Mouse (Mus musculus): Measurements from ENCODE around the gene Dennd1a. TPM values are rescaled to one million over a fixed set of nuclear protein-coding genes. Genes with fewer than 3 reads are reported as not detected.

Gene Dennd1a
- polyA plus RNA-seq, 1 experiment from 2014 or later: 12.2 TPM

GRCm38 (mm10) chr2:37842719-37843118 is 444.5 kb downstream of the Dennd1a start:
- H3K9ac ChIP-seq (replicated peaks; ENCODE audit: low read depth, low read length): no peak overlapping the region
- ATAC-seq (ENCODE audit: insufficient number of reproducible peaks, insufficient read depth, low FRiP score, low read depth): no peak
- no peak overlapping the region for H3K27ac ChIP-seq (ENCODE audit: low read length)

GRCm38 (mm10) chr2:37842151-37842569 is 445.0 kb downstream of the Dennd1a start:
- 10% methylated on average over 7 of the region's 7 CpGs for WGBS
- ATAC-seq (ENCODE audit: insufficient number of reproducible peaks, insufficient read depth, low FRiP score, low read depth): no peak

More at GRCm38 (mm10) chr2:37842719-37843118, 444.5 kb downstream of the Dennd1a start:
- 41% methylated on average over 4 of the region's 4 CpGs for WGBS
- Histone ChIP-seq H3K27me3 (ENCODE audit: control insufficient read depth, insufficient read depth, low read length) (no peaks in the 10 kb centered on the region), H3K4me1 (ENCODE audit: control insufficient read depth, insufficient read depth, low read length) (peaks cover 14% of the 10 kb centered on the region; the same call in 1 of the 2 replicates), H3K9me3 (ENCODE audit: control insufficient read depth, low read depth, low read length) (no peaks in the 10 kb centered on the region), H3K4me3 (ENCODE audit: low read depth, low read length) (no peak overlapping the region), H3K4me2 (replicated peaks; ENCODE audit: low read depth, low read length) (no peak overlapping the region), H3K36me3 (ENCODE audit: control insufficient read depth, insufficient read depth, low read length) (no peaks in the 10 kb centered on the region; the same call in 1 of the 2 replicates)

GRCm38 (mm10) chr2:37839922-37840321 is 447.3 kb downstream of the Dennd1a start:
- Histone ChIP-seq H3K4me3 (ENCODE audit: low read depth, low read length) (no peak overlapping the region), H3K4me2 (replicated peaks; ENCODE audit: low read depth, low read length) (no peak overlapping the region), H3K27ac (ENCODE audit: low read length) (no peak overlapping the region), H3K36me3 (ENCODE audit: control insufficient read depth, insufficient read depth, low read length) (no peaks in the 10 kb centered on the region; the same call in 1 of the 2 replicates), H3K9ac (replicated peaks; ENCODE audit: low read depth, low read length) (no peak overlapping the region), H3K27me3 (ENCODE audit: control insufficient read depth, insufficient read depth, low read length) (no peaks in the 10 kb centered on the region), H3K4me1 (ENCODE audit: control insufficient read depth, insufficient read depth, low read length) (peaks cover 14% of the 10 kb centered on the region; the same call in 1 of the 2 replicates), H3K9me3 (ENCODE audit: control insufficient read depth, low read depth, low read length) (no peaks in the 10 kb centered on the region)
- no peak for ATAC-seq (ENCODE audit: insufficient number of reproducible peaks, insufficient read depth, low FRiP score, low read depth)

More at GRCm38 (mm10) chr2:37842151-37842569, 445.0 kb downstream of the Dennd1a start:
- Histone ChIP-seq H3K4me1 (ENCODE audit: control insufficient read depth, insufficient read depth, low read length) (peaks cover 14% of the 10 kb centered on the region; the same call in 1 of the 2 replicates), H3K27ac (ENCODE audit: low read length) (no peak overlapping the region; the same call in 1 of the 2 replicates), H3K36me3 (ENCODE audit: control insufficient read depth, insufficient read depth, low read length) (no peaks in the 10 kb centered on the region; the same call in 1 of the 2 replicates), H3K27me3 (ENCODE audit: control insufficient read depth, insufficient read depth, low read length) (no peaks in the 10 kb centered on the region), H3K4me2 (replicated peaks; ENCODE audit: low read depth, low read length) (no peak overlapping the region), H3K4me3 (ENCODE audit: low read depth, low read length) (no peak overlapping the region), H3K9me3 (ENCODE audit: control insufficient read depth, low read depth, low read length) (no peaks in the 10 kb centered on the region), H3K9ac (replicated peaks; ENCODE audit: low read depth, low read length) (no peak overlapping the region)

- H3K4me3 ChIP-seq (ENCODE audit: low read depth, low read length): no peak overlapping the region
- WGBS: 73% methylated on average over 7 of the region's 7 CpGs
Observed at GRCm38 (mm10) chr2:37838202-37838984, 448.8 kb downstream of the Dennd1a start.

GRCm38 (mm10) chr2:37837542-37837941 is 449.6 kb downstream of the Dennd1a start:
- no peak overlapping the region for H3K4me2 ChIP-seq (replicated peaks; ENCODE audit: low read depth, low read length)
- no peaks in the 10 kb centered on the region for H3K27me3 ChIP-seq (ENCODE audit: control insufficient read depth, insufficient read depth, low read length)
- H3K27ac ChIP-seq (ENCODE audit: low read length): no peak overlapping the region
- no peaks in the 10 kb centered on the region for H3K36me3 ChIP-seq (ENCODE audit: control insufficient read depth, insufficient read depth, low read length)
- no peak for ATAC-seq (ENCODE audit: insufficient number of reproducible peaks, insufficient read depth, low FRiP score, low read depth)
- H3K9ac ChIP-seq (replicated peaks; ENCODE audit: low read depth, low read length): no peak overlapping the region
- no peak overlapping the region for H3K4me3 ChIP-seq (ENCODE audit: low read depth, low read length)
- no peaks in the 10 kb centered on the region for H3K9me3 ChIP-seq (ENCODE audit: control insufficient read depth, low read depth, low read length)
- H3K4me1 ChIP-seq (ENCODE audit: control insufficient read depth, insufficient read depth, low read length): peaks cover 7% of the 10 kb centered on the region; the same call in 1 of the 2 replicates
- WGBS: 90% methylated on average over 3 of the region's 3 CpGs

More at GRCm38 (mm10) chr2:37838202-37838984, 448.8 kb downstream of the Dennd1a start:
- H3K4me2 ChIP-seq (replicated peaks; ENCODE audit: low read depth, low read length): no peak overlapping the region
- H3K27me3 ChIP-seq (ENCODE audit: control insufficient read depth, insufficient read depth, low read length): no peaks in the 10 kb centered on the region
- H3K27ac ChIP-seq (ENCODE audit: low read length): no peak overlapping the region
- H3K9ac ChIP-seq (replicated peaks; ENCODE audit: low read depth, low read length): no peak overlapping the region
- H3K36me3 ChIP-seq (ENCODE audit: control insufficient read depth, insufficient read depth, low read length): no peaks in the 10 kb centered on the region
- peaks cover 14% of the 10 kb centered on the region; the same call in 1 of the 2 replicates for H3K4me1 ChIP-seq (ENCODE audit: control insufficient read depth, insufficient read depth, low read length)
- ATAC-seq (ENCODE audit: insufficient number of reproducible peaks, insufficient read depth, low FRiP score, low read depth): no peak
- no peaks in the 10 kb centered on the region for H3K9me3 ChIP-seq (ENCODE audit: control insufficient read depth, low read depth, low read length)

- Histone ChIP-seq H3K9ac (replicated peaks; ENCODE audit: low read depth, low read length) (no peak overlapping the region), H3K27ac (ENCODE audit: low read length) (no peak overlapping the region), H3K36me3 (ENCODE audit: control insufficient read depth, insufficient read depth, low read length) (no peaks in the 10 kb centered on the region), H3K27me3 (ENCODE audit: control insufficient read depth, insufficient read depth, low read length) (no peaks in the 10 kb centered on the region), H3K9me3 (ENCODE audit: control insufficient read depth, low read depth, low read length) (no peaks in the 10 kb centered on the region), H3K4me3 (ENCODE audit: low read depth, low read length) (no peak overlapping the region), H3K4me1 (ENCODE audit: control insufficient read depth, insufficient read depth, low read length) (0 out of 2 replicates have a peak, but pooled peaks cover 1% of the 10 kb centered on the region), H3K4me2 (replicated peaks; ENCODE audit: low read depth, low read length) (no peak overlapping the region)
- ATAC-seq (ENCODE audit: insufficient number of reproducible peaks, insufficient read depth, low FRiP score, low read depth): no peak
- WGBS: 96% methylated on average over 3 of the region's 3 CpGs
Observed at GRCm38 (mm10) chr2:37836926-37837325, 450.3 kb downstream of the Dennd1a start.

- no peaks in the 10 kb centered on the region for H3K36me3 ChIP-seq (ENCODE audit: control insufficient read depth, insufficient read depth, low read length)
- 67% methylated on average over 10 of the region's 10 CpGs for WGBS
Observed at GRCm38 (mm10) chr2:37832253-37832652, 454.9 kb downstream of the Dennd1a start.

GRCm38 (mm10) chr2:37829758-37830275 is 457.4 kb downstream of the Dennd1a start:
- Histone ChIP-seq H3K4me2 (replicated peaks; ENCODE audit: low read depth, low read length) (no peak overlapping the region), H3K9ac (replicated peaks; ENCODE audit: low read depth, low read length) (no peak overlapping the region), H3K9me3 (ENCODE audit: control insufficient read depth, low read depth, low read length) (no peaks in the 10 kb centered on the region), H3K27me3 (ENCODE audit: control insufficient read depth, insufficient read depth, low read length) (no peaks in the 10 kb centered on the region), H3K4me1 (ENCODE audit: control insufficient read depth, insufficient read depth, low read length) (no peaks in the 10 kb centered on the region), H3K27ac (ENCODE audit: low read length) (no peak overlapping the region), H3K36me3 (ENCODE audit: control insufficient read depth, insufficient read depth, low read length) (no peaks in the 10 kb centered on the region), H3K4me3 (ENCODE audit: low read depth, low read length) (no peak overlapping the region)
- 50% methylated on average over 9 of the region's 9 CpGs for whole genome bisulfite sequencing
- ATAC-seq (ENCODE audit: insufficient number of reproducible peaks, insufficient read depth, low FRiP score, low read depth): no peak

More at GRCm38 (mm10) chr2:37832253-37832652, 454.9 kb downstream of the Dennd1a start:
- Histone ChIP-seq H3K27ac (ENCODE audit: low read length) (no peak overlapping the region), H3K9me3 (ENCODE audit: control insufficient read depth, low read depth, low read length) (no peaks in the 10 kb centered on the region), H3K4me3 (ENCODE audit: low read depth, low read length) (no peak overlapping the region), H3K9ac (replicated peaks; ENCODE audit: low read depth, low read length) (no peak overlapping the region), H3K27me3 (ENCODE audit: control insufficient read depth, insufficient read depth, low read length) (no peaks in the 10 kb centered on the region), H3K4me1 (ENCODE audit: control insufficient read depth, insufficient read depth, low read length) (no peaks in the 10 kb centered on the region), H3K4me2 (replicated peaks; ENCODE audit: low read depth, low read length) (no peak overlapping the region)
- no peak for ATAC-seq (ENCODE audit: insufficient number of reproducible peaks, insufficient read depth, low FRiP score, low read depth)

Measured in stomach, embryonic 14.5 days (tissue).